ENCODE assay signal across 9 mouse cellular contexts in the genomic region with DNA sequence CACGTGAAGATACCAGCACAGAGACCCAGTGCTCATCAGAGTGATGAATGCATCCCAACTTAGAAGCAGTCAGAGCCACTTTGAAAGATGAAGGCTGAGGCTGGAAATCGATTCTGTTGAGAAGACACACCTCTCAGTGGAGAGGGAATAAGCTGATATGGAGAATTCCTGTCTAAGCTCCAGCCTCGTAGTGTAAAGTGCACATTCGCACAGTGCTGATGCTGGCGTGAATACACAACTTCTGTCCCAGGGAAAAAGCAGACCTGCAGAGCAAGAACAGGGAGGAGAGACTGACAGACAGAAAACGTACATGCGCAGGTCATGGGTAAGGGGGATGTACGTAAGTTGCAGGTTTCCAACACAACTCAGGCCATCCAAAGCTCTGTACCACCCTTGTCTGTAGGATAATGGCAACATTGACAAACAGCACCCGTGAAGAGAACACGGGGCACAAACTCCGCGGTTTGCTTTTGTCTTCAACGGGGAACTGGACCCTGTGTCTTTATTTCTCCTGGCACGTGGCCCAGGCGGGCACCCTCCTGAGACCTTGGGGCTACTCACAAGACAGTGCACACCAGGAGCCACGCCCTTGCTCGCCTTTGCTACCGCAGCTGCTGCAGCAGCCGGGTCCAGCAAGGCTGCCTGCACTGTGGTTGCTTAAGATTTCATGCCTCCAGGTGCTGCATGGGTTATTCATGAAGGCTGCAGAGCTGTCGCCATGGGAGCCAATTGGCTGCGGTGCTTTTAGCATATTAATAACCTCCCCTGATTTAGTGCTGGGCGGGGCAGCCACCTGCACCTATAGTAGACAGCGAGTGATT.
A peak's percentile ranks its signal among the peaks of the same experiment; 100 is the strongest.
DNase-seq lines count a peak whose midpoint lies in the region; ATAC-seq and TF ChIP-seq lines count a peak whose summit lies in the region.
"Had no signal": no experiment of that assay in that cellular context is flagged by ENCODE, and none has a peak within 500 bp of the region (broad histone marks: within the 10 kb centered on the region; RNA-seq: fewer than 3 reads in every experiment).

No protein-coding gene starts in this region.

- 12% methylated on average over 23 of the region's 23 CpGs for WGBS in cerebellum, adult 2 months
- 9% methylated on average over 23 of the region's 23 CpGs for WGBS in hindbrain, embryonic 15.5 days
- WGBS in olfactory bulb, adult 2 months, result 16% methylated on average over 23 of the region's 23 CpGs

- DNase-seq in cerebellum, postnatal 14 days, result peak; percentile 38 to 57
- DNase-seq in cerebellum, adult 2 months, result no peak
- peak; percentile 30 for DNase-seq in embryo, embryonic 11.5 days (ENCODE audit: low read depth, low spot score)
- DNase-seq in left cerebral cortex, adult 8-10 months (ENCODE audit: low spot score in 2 of 2), result peak; percentile 21 to 42
- no peak for DNase-seq in lung, postnatal 25 days (ENCODE audit: low spot score)
- no peak for DNase-seq in thymus, postnatal 10 days (ENCODE audit: low spot score in 2 of 2)

- H3K4me1 ChIP-seq in cerebellum, adult 2 months (ENCODE audit: control insufficient read depth, insufficient read depth, low read length), result peaks cover 7% of the 10 kb centered on the region; the same call in 1 of the 2 replicates
- peaks cover 19% of the 10 kb centered on the region for H3K4me1 ChIP-seq in hindbrain, embryonic 15.5 days (replicated peaks)
- H3K4me1 ChIP-seq in olfactory bulb, adult 2 months (ENCODE audit: control insufficient read depth, insufficient read depth, low read length), result peaks cover 6% of the 10 kb centered on the region; the same call in 1 of the 2 replicates
- H3K4me1 ChIP-seq: megakaryocyte, embryonic 14.5 days had no signal

- H3K27me3 ChIP-seq in cerebellum, adult 2 months (ENCODE audit: control insufficient read depth, insufficient read depth, low read length), result peaks cover 2% of the 10 kb centered on the region; the same call in 1 of the 2 replicates
- no peaks in the 10 kb centered on the region for H3K27me3 ChIP-seq in hindbrain, embryonic 15.5 days
- H3K27me3 ChIP-seq: megakaryocyte, embryonic 14.5 days had no signal

- ATAC-seq in hindbrain, embryonic 15.5 days (ENCODE audit: low FRiP score, low read depth), result peak; percentile 95

- no peak for TF ChIP-seq POLR2A in cerebellum, adult 2 months (IDR thresholded peaks at IDR 0.05; ENCODE audit: borderline replicate concordance, insufficient read depth, low read length)
- TF ChIP-seq POLR2A in olfactory bulb, adult 2 months (IDR thresholded peaks at IDR 0.05; ENCODE audit: insufficient read depth, low read depth, low read length), result no peak

- no peaks in the 10 kb centered on the region for H3K36me3 ChIP-seq in hindbrain, embryonic 15.5 days

- no peak for TF ChIP-seq CTCF in cerebellum, adult 2 months (IDR thresholded peaks at IDR 0.05; ENCODE audit: borderline replicate concordance, insufficient read depth, low read depth, low read length)
- no peak for TF ChIP-seq CTCF in olfactory bulb, adult 2 months (IDR thresholded peaks at IDR 0.05; ENCODE audit: insufficient read depth, low read depth, low read length)

- H3K9ac ChIP-seq in hindbrain, embryonic 15.5 days, result peak overlapping the region; percentile 46

- H3K9me3 ChIP-seq in hindbrain, embryonic 15.5 days, result no peaks in the 10 kb centered on the region

- no peak overlapping the region for H3K4me3 ChIP-seq in cerebellum, adult 2 months (replicated peaks; ENCODE audit: insufficient read depth, low read depth, low read length)
- peak overlapping the region; percentile 36 for H3K4me3 ChIP-seq in hindbrain, embryonic 15.5 days
- H3K4me3 ChIP-seq in olfactory bulb, adult 2 months (ENCODE audit: insufficient read depth, low read depth, low read length), result peak overlapping the region; percentile 25

- H3K4me2 ChIP-seq in hindbrain, embryonic 15.5 days, result peak overlapping the region; percentile 74

- no peak overlapping the region for H3K27ac ChIP-seq in cerebellum, adult 2 months (ENCODE audit: insufficient read depth, low read length)
- peak overlapping the region; percentile 85 for H3K27ac ChIP-seq in hindbrain, embryonic 15.5 days (replicated peaks)
- H3K27ac ChIP-seq in olfactory bulb, adult 2 months (ENCODE audit: insufficient read depth, low read depth, low read length), result no peak overlapping the region

Comparison
In these comparisons a context has a peak if more than half of its experiments do, and no peak if none do; other contexts are left out.
1. DNase-seq: peak in cerebellum, postnatal 14 days (2 of 2), embryo, embryonic 11.5 days (single experiment) and left cerebral cortex, adult 8-10 months (2 of 2); none in cerebellum, adult 2 months (0 of 2), lung, postnatal 25 days (single experiment) and thymus, postnatal 10 days (0 of 2).